Mouse (Mus musculus) liver, adult 2 months (tissue): Measurements from ENCODE around the gene Tmem178b.

Source experiments
- CTCF ChIP-seq: fragments of 200-500 bp; IDR thresholded peaks from 2 replicates; pipeline ENCODE4 v1.5.1; 2011; ENCODE audit warnings: low read depth, low read length, control low read depth
- POLR2A ChIP-seq: fragments of 200-500 bp; IDR thresholded peaks from 2 replicates; pipeline ENCODE4 v1.6.1; 2011; ENCODE audit warnings: low read length, control low read depth; ENCODE audit not compliant: insufficient read depth; ENCODE audit errors: extremely low read depth

DNA sequence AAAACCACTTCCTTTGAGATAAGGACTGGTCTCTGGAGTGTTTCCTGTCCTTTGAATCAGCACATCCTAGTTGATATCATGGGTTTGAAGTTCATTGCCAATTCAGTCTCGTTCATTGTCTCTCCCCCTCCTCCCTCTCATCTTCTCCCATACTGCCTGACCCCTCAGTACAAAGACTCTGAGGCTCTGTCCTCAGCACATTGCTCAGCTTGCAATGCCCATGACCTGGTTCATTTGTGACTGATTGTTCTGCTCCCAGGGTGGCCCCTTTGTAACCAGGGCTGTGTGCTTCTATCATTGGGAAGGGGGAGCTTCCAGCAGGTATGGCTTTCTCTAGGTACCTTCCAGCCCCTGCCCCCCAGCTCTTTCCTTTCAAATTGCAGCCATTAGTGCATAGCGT, 329.5 kb downstream of the Tmem178b start:
- TF ChIP-seq POLR2A (no peak), CTCF (no peak)
